Mouse (Mus musculus) kidney, postnatal 10 days (tissue): ENCODE measurements around the gene Ncam2.

Experiments used
- DNase-seq: peaks from one replicate; pipeline ENCODE4 v3.0.0; 2021; ENCODE audit warnings: mixed read lengths

The Ncam2 gene

GRCm38 (mm10) chr16:81200201-81201071, at the start of gene Ncam2:
Gene Ncam2 (plus strand): TSS chr16:81200697.
- DNase-seq = peak; percentile 75

GRCm38 (mm10) chr16:81170828-81171227, 29.7 kb upstream of the Ncam2 start:
- no peak for DNase-seq

DNA sequence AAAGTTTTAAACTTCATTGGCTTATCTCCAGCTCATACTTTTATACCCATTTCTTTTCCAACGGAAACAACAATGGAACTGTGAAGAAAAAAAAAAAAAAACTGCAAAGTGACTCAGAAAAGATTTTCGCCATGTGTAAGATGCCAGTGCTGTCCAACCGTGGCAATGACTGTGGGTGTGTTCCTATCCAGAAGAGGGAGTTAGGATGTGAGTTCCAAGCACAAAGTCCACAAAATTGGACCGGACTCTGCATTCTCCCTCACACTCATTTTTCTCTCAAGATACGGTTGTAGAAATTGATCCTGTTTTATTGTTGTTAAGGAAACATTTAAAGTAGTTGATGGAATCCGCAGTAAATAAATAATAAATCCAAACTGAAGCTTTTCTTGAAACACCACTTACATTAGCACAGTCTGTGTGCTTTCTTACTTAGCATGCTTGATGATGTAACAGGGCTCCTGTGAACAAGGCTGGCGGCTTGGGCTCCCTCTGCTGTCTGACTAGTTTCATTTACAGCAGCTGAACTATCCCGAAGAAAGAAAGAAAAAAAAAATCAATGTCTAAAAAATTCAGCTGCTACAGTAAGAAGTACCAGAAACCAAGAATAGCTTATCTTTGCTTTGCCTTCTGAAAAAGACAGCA, 25.1 kb upstream of the Ncam2 start:
- peak; percentile 67 for DNase-seq

- DNase-seq = no peak
These were observed 20.7 kb upstream of the Ncam2 start for GRCm38 (mm10) chr16:81179801-81180200.

DNA sequence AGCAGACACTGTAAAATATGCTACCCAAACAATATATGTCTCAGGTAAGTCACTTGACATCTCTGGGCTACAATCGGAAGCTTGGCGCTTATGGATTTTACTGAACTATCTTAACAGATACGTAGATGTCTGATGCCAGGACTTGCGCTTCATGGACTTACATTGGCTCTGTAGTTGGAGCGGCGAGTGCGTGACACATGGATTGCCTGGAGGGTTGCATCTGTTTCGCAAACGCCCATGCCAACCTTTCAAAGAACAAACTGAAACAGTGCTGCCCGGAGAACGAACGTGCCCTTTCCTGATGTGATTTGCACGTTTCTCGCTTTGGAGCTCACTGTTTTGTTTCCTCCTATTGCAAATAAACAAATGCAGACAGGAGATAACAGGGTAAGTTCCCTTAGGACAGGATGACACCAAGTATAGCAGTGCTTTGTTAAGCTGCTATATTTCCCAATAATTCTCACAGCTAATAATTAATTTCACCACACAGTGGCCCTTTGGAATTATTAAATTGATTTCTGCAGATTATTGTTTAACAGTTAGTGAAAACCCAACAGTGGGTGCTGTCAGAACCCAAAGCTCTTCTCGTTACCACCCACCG, 12.8 kb upstream of the Ncam2 start:
- DNase-seq = no peak

GRCm38 (mm10) chr16:81191621-81192020, 8.9 kb upstream of the Ncam2 start:
- DNase-seq = no peak

- no peak for DNase-seq
These were observed 7.9 kb upstream of the Ncam2 start for GRCm38 (mm10) chr16:81192607-81193006.

- no peak for DNase-seq
These were observed 1.0 kb upstream of the Ncam2 start for GRCm38 (mm10) chr16:81199467-81199866.

GRCm38 (mm10) chr16:81201471-81201870, 974 bp downstream of the Ncam2 start:
- no peak for DNase-seq

DNA sequence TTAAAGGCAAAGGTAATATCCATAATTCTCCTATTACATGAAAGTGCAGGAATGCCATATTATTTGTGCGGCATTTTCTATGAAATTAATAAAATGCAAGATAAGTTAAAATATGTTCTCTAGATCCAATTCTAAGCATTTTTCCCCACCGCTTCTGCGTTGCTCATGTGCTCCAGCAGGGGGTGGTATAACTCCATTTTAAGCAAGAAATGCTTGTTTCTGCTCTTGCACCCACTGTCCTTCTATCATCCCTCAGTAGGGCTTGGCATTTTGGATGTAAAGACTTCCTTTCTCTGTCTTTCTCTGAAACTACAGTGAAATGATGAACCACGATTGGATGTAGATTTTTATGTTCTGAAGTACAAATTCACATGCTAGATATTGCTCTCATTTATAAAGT, 1.5 kb downstream of the Ncam2 start:
- DNase-seq = peak; percentile 32

DNA sequence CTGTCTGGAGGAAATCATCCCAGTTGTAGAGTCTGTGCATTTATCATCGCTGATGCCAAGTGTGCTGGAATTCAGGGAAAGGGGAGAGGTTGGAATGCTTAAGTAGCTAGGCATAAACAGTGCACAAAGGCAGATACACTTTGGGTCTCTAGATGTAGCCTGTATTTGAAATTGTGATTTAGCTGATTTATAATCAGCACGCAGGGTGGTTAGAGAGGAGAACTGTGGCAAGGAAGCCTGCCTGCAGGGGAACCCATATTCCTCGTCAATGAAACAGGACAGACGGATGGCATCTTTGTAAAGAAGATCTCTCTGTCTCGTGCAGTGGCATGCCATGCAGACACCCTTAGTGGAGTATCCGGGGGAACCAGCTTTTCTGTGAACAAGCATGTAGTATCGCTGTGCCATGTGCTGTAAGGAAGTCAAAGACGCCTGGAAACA, 2.2 kb downstream of the Ncam2 start:
- DNase-seq = no peak

DNA sequence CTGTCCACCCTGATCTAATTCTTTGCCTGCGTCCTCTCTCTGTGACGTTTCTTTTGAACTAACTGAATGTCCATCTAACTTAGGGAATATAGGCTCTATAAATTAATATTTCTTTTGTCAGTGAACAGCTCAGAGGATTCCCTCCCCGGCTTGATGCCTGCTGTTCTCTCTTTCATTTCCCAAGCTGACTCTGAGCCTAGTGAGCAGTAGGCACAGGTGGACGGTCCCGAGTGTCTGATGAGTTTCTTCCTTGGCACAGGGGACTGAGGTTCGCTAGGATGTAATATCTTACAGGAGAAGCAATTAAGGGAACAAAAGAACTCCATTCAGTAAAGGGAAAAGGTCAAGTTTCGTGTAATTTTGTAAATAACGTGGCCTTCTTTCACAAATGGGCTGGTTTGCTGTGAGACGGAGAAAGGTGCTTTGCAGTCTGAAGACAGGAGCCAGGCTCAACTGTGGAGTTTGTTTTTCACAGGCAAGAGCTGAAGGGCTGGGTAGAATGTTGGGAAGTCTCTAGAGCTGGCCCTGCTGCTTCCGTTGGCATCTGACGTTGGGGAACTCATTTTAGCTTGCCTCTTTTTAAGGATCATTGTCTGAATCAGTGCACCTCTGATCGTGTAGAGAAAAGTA, 4.0 kb downstream of the Ncam2 start:
- no peak for DNase-seq

- no peak for DNase-seq
These were observed 20.7 kb downstream of the Ncam2 start for GRCm38 (mm10) chr16:81221176-81221575.

- DNase-seq = no peak
These were observed 23.3 kb downstream of the Ncam2 start for GRCm38 (mm10) chr16:81223841-81224240.

GRCm38 (mm10) chr16:81224253-81224652, 23.8 kb downstream of the Ncam2 start:
- no peak for DNase-seq

DNA sequence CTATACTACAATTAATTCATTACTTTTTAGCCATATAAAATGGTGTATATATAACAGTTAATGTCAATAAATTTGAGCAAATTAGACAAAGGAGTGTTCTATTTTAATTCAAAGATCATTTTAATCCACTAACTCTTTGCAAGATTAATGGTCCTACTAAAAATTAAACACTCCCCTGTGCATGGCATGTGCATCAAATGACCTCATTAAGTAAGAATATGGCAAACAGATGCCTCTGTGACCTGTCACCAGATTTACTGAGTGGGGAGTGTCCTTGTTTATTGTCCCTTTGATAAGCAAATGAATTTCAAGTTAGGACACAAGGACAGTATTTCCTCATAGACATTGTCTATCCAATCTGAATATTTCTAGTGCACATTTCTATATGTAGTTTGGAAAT, 54.4 kb downstream of the Ncam2 start:
- no peak for DNase-seq

DNA sequence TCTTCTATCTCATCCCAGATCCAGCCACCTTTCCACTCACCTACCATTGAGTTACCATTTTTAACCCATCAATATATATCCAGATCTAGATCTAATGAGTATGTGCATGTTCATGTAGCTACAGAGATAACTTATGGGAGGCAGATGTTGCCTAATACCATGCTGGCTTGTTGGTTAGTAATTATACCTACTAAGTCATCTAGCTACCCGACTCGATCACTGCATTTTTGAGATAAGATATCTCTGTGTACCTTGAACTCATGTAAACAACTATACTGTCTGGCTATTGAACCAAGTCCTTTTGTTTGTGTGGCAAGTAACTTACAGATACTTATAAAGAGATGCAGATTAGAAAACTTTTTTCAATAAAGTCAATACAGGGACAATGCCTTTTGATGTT, 59.9 kb downstream of the Ncam2 start:
- DNase-seq = no peak

DNA sequence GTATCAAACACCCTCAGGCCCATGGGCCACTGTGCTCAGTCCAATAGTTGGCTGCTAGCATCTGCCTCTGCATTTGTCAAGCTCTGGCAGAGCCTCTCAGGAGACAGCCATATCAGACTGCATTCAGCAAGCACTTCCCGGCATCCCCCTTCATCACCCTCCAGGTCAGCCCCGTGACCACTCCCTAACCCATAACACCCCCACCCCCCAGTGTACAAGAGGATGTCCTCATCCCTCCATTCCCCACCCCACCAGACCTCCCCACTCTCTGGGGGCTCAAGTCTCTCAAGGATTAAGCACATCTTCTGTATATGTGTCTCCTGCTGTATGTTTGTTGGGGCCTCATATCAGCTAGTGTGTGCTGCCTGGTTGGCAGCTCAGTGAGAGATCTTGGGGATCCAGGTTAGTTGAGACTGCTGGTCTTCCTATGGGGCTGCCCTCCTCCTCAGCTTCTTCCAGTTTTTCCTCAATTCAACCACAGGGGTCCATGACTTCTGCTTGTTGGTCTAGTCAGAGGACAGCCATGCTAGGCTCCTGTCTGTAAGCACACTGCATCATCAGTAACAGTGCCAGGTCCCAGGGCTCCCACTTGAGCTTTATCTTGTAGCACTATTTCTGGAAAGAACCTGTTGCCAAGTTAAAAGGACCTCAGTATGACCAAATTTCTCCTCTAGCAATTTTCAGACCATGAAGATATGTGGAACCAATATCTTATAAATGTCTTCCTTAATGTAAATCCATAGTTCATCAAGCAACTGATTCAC, 73.3 kb downstream of the Ncam2 start:
- DNase-seq = no peak

DNA sequence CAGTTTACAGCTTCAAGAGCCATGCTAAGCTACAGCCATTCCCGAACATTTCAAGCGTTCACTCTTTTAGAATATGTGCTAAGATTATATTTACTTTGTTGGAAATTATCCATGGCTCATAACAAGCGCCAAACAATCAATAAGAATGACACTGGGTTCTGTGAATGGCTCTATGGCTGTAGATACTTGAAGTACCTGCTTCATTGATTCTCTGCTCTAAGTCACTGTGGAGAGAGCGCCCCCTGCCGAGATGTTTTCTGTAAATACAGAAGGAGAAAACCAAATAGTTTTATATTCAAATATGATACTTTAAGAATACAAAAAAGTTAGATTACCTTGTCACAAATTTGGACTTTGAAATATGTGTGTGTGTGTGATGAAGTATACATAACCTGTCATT, 83.7 kb downstream of the Ncam2 start:
- peak; percentile 62 for DNase-seq

DNA sequence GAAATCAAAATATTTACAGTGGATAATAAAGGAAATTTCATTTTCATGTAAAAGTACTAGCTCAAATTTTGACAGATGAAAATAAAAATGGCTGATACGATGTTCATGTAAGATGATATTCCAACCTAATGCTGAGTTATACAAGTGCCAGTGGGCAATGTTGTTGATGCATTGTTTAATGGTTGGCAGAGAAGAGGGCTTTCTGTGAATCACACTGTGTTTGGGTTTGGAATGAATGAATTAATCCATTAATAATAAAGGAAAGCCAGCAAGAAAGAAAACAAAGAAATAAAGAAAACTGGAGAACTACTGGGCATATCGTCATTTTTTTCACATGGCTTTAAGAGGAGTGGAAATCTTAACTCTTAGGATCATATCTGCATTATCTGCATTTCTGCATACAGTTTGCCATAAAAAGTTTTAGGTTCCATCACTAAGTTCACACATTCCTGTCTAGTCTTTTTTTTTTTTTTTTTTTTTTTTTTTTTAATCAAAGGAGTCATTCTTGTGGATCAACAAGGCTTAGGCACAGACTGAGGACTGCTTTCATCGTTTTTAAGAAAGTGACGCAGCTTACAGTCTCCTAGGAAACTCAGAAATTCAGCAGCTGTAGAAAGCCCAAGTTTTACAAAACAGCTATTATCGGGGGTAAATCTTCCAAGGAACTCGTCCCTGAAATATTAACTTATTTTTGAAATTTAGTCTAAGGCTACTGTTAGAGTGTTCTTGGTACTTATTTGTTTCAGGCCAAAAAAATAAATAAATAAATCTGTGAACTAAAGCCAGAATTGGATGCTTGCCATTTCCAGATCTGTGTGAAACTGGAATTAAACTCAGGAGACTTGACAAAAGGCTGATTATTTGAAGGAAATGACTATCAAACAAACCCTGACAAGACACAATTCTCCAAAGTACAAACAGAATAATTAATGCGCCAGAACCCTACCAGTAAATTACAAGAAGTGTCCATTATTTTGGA, 84.7 kb downstream of the Ncam2 start:
- no peak for DNase-seq

- no peak for DNase-seq
These were observed 85.4 kb downstream of the Ncam2 start for GRCm38 (mm10) chr16:81285882-81286281.
